Mouse (Mus musculus) neural tube, embryonic 12.5 days (tissue): ENCODE measurements at regions not wholly inside any gene's neighbourhood (a gene's known extent, or its start where the extent isn't known, plus 50 kb on each side); places are given as distances from the start of the nearest gene placed in this dataset.

Experiments
- ATAC-seq: fragments of 200-750 bp; cut with Nextera tagmentation; 2 replicates; pipeline ENCODE4 v1.8.0; 2017; ENCODE audit warnings: low read depth, mild to moderate bottlenecking, moderate TSS enrichment, moderate library complexity; ENCODE audit not compliant: low FRiP score
- H3K27ac ChIP-seq: fragments of 300-500 bp; sonication (generic); 2 replicates; pipeline ENCODE4 v1.5.1; 2016
- H3K27me3 ChIP-seq: fragments of 300-500 bp; sonication (generic); replicated peaks from 2 replicates; pipeline ENCODE4 v1.6.1; 2016; ENCODE audit warnings: mild to moderate bottlenecking
- H3K36me3 ChIP-seq: fragments of 300-500 bp; sonication (generic); 2 replicates; pipeline ENCODE4 v1.6.1; 2016; ENCODE audit warnings: mild to moderate bottlenecking
- H3K4me1 ChIP-seq: fragments of 300-500 bp; sonication (generic); 2 replicates; pipeline ENCODE4 v1.6.1; 2016
- H3K4me2 ChIP-seq: fragments of 300-500 bp; sonication (generic); replicated peaks from 2 replicates; pipeline ENCODE4 v1.6.1; 2016; ENCODE audit warnings: mild to moderate bottlenecking
- H3K4me3 ChIP-seq: fragments of 300-500 bp; sonication (generic); 2 replicates; pipeline ENCODE4 v1.5.1; 2016
- H3K9ac ChIP-seq: fragments of 300-500 bp; sonication (generic); 2 replicates; pipeline ENCODE4 v1.6.1; 2016; ENCODE audit warnings: mild to moderate bottlenecking
- H3K9me3 ChIP-seq: fragments of 300-500 bp; sonication (generic); 2 replicates; pipeline ENCODE4 v1.6.1; 2016; ENCODE audit warnings: mild to moderate bottlenecking
- WGBS: fragments of 180-500 bp; shearing (Covaris S2); methylation state at CpG from one replicate; pipeline ENCODE4 v1.1.7; 2016; 5-methylcytosine and 5-hydroxymethylcytosine counted together

- Histone ChIP-seq H3K36me3 (no peaks in the 10 kb centered on the region), H3K4me3 (no peak overlapping the region), H3K9me3 (no peaks in the 10 kb centered on the region), H3K27me3 (no peaks in the 10 kb centered on the region), H3K4me1 (no peaks in the 10 kb centered on the region), H3K27ac (no peak overlapping the region), H3K9ac (no peak overlapping the region), H3K4me2 (no peak overlapping the region)
- WGBS, result 79% methylated on average over 3 of the region's 3 CpGs
- no peak for ATAC-seq
These were observed 84.0 kb downstream of the Slc5a7 start for GRCm38 (mm10) chr17:54214804-54215203.

- ATAC-seq, result peak; percentile 68
- Histone ChIP-seq H3K4me2 (no peak overlapping the region), H3K9ac (no peak overlapping the region), H3K4me1 (no peaks in the 10 kb centered on the region), H3K27ac (no peak overlapping the region), H3K36me3 (no peaks in the 10 kb centered on the region), H3K27me3 (no peaks in the 10 kb centered on the region), H3K9me3 (no peaks in the 10 kb centered on the region), H3K4me3 (no peak overlapping the region)
- 65% methylated on average over 3 of the region's 3 CpGs for WGBS
These were observed 97.1 kb downstream of the Slc5a7 start for GRCm38 (mm10) chr17:54201710-54202109.

DNA sequence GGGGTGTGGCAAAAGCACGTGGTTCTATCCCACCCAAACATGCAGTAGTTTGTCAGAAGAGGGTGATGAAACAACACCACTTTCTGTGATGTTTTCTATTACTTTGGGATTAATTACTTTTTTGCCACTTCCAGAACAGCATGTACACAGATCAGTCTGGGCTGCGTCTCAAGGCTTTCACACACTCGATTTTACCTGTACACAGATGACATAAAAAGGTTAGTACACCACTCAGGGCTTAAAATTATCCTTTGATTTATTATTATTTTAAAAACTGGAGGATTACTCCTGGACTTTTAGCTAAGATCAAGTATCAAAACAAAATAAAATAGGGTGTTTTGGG lies 106.6 kb downstream of the Slc5a7 start:
- Histone ChIP-seq H3K27ac (no peak overlapping the region), H3K9me3 (no peaks in the 10 kb centered on the region)
- ATAC-seq, result no peak; the same call in 1 of the 2 replicates

GRCm38 (mm10) chr17:54191526-54192230 lies 107.2 kb downstream of the Slc5a7 start:
- Histone ChIP-seq H3K36me3 (no peaks in the 10 kb centered on the region), H3K27me3 (no peaks in the 10 kb centered on the region), H3K4me1 (peaks cover 5% of the 10 kb centered on the region; the same call in 1 of the 2 replicates), H3K4me2 (no peak overlapping the region), H3K4me3 (no peak overlapping the region), H3K9me3 (no peaks in the 10 kb centered on the region), H3K9ac (no peak overlapping the region), H3K27ac (no peak overlapping the region)
- peak; percentile 87 for ATAC-seq
- WGBS, result 42% methylated on average over 5 of the region's 5 CpGs

More for the DNA sequence above, 106.6 kb downstream of the Slc5a7 start:
- H3K9ac ChIP-seq, result no peak overlapping the region
- no peak overlapping the region for H3K4me3 ChIP-seq
- H3K36me3 ChIP-seq, result no peaks in the 10 kb centered on the region
- 72% methylated on average over 3 of the region's 3 CpGs for WGBS
- H3K4me1 ChIP-seq, result peaks cover 5% of the 10 kb centered on the region; the same call in 1 of the 2 replicates
- H3K4me2 ChIP-seq, result no peak overlapping the region
- no peaks in the 10 kb centered on the region for H3K27me3 ChIP-seq

DNA sequence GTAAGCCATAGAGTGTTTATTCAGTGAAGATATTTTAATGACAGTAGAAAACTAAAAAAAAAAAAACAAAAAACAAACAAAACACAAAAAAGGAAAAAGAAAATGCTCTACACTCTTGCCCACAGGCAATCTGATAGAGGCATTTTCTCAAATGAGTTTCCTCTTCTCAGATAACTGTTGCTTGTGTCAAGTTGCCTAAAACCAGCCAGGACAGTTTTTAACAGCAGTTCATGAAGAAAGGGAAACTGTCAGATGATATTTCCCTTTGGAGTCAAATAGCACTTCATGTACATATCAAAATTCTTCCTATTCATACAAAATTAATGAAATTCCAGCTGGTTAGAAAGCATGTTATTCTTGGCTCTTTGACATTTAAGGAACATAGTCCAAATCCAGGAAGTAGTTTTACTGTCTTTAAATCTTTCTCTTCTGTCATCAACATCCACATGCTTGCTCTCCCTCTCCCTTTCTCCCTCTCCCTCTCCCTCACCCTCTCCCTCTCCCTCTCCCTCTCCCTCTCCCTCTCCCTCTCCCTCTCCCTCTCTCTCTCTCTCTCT lies 109.8 kb downstream of the Slc5a7 start:
- no peak overlapping the region for H3K9ac ChIP-seq
- H3K4me1 ChIP-seq, result peaks cover 5% of the 10 kb centered on the region; the same call in 1 of the 2 replicates
- H3K27ac ChIP-seq, result no peak overlapping the region
- H3K9me3 ChIP-seq, result no peaks in the 10 kb centered on the region
- no peak for ATAC-seq
- H3K27me3 ChIP-seq, result no peaks in the 10 kb centered on the region
- no peaks in the 10 kb centered on the region for H3K36me3 ChIP-seq
- no peak overlapping the region for H3K4me2 ChIP-seq
- no peak overlapping the region for H3K4me3 ChIP-seq

DNA sequence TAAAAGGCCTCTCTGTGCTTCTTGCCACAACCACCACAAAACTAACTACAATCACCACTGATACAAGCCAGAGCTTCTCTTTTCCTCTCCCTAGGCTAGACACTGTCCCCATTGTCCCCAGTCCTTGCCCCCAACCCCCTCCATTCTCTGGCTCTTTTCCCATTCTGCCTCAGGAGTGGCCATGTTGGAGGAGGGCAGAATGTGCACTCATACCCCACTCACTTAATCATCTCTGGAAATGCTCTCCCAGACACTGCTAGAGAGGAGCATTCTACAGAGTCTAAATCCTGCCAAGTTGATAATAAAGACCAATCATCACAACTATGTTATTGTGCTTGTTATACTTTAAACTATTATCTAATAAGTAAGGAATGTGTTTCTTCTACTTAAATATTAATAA lies 116.8 kb downstream of the Slc5a7 start:
- no peak overlapping the region for H3K27ac ChIP-seq
- no peak overlapping the region for H3K9ac ChIP-seq
- no peaks in the 10 kb centered on the region for H3K27me3 ChIP-seq
- H3K9me3 ChIP-seq, result no peaks in the 10 kb centered on the region
- no peaks in the 10 kb centered on the region for H3K36me3 ChIP-seq
- no peak for ATAC-seq
- no peak overlapping the region for H3K4me2 ChIP-seq
- no peak overlapping the region for H3K4me3 ChIP-seq
- no peaks in the 10 kb centered on the region for H3K4me1 ChIP-seq

- Histone ChIP-seq H3K9ac (no peak overlapping the region), H3K4me2 (no peak overlapping the region), H3K36me3 (no peaks in the 10 kb centered on the region), H3K27ac (no peak overlapping the region), H3K4me3 (no peak overlapping the region), H3K9me3 (no peaks in the 10 kb centered on the region), H3K27me3 (no peaks in the 10 kb centered on the region), H3K4me1 (no peaks in the 10 kb centered on the region)
- WGBS, result 92% methylated on average over 2 of the region's 2 CpGs
- no peak for ATAC-seq
These were observed 118.3 kb downstream of the Slc5a7 start for GRCm38 (mm10) chr17:54180563-54180962.

- WGBS, result 85% methylated on average over 1 of the region's 1 CpGs
- no peaks in the 10 kb centered on the region for H3K9me3 ChIP-seq
- no peaks in the 10 kb centered on the region for H3K36me3 ChIP-seq
- H3K27me3 ChIP-seq, result no peaks in the 10 kb centered on the region
- H3K27ac ChIP-seq, result no peak overlapping the region
- no peak overlapping the region for H3K9ac ChIP-seq
- no peak overlapping the region for H3K4me3 ChIP-seq
- H3K4me1 ChIP-seq, result no peaks in the 10 kb centered on the region
- no peak for ATAC-seq
- H3K4me2 ChIP-seq, result no peak overlapping the region
These were observed 128.1 kb downstream of the Slc5a7 start for GRCm38 (mm10) chr17:54170762-54171161.

DNA sequence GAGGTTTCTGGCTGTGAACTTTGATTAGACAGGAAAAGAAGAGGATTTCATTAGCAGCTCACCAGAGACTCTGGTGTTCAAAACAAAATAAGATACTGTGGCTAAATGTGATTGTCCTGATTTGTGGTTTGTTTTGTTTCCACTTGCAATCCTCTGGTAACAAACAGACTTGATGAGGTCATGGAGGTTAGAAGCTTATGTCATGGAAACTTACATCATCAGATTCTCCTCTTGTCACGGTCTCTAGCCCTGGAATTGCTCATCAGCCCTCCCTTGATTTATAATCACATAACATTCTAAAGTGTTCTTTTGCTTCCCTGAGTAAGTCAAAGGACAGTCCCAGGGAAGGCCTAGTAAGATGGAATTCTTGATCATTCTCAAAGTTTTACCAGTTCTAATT lies 130.8 kb downstream of the Slc5a7 start:
- H3K36me3 ChIP-seq, result no peaks in the 10 kb centered on the region
- H3K4me2 ChIP-seq, result no peak overlapping the region

DNA sequence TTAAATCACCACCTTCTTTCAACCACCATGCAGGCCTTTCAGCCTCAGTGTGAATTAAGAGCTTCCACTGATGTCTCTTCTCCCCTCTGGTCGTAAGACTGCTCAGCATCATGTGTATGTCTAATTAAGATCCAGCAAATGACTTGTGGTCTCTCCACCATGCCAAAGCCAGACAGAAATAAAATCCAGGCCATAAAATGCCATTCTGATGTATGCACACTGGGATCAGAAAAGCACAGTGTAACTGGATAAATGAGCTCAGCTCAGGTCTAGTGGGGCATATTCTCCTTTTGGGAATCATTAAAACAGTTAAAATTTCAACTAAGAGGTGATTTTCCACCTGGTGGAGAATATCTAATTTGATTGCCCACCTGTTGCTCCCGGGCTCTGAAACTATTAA lies 136.5 kb downstream of the Slc5a7 start:
- Histone ChIP-seq H3K27me3 (no peaks in the 10 kb centered on the region), H3K9me3 (no peaks in the 10 kb centered on the region), H3K9ac (no peak overlapping the region), H3K27ac (no peak overlapping the region), H3K4me3 (no peak overlapping the region), H3K4me2 (no peak overlapping the region), H3K4me1 (no peaks in the 10 kb centered on the region), H3K36me3 (no peaks in the 10 kb centered on the region)
- 68% methylated on average over 2 of the region's 2 CpGs for WGBS
- no peak for ATAC-seq

More for the DNA sequence above, 130.8 kb downstream of the Slc5a7 start:
- H3K9me3 ChIP-seq, result no peaks in the 10 kb centered on the region
- no peaks in the 10 kb centered on the region for H3K4me1 ChIP-seq
- H3K27me3 ChIP-seq, result no peaks in the 10 kb centered on the region
- no peak overlapping the region for H3K4me3 ChIP-seq
- H3K27ac ChIP-seq, result no peak overlapping the region
- no peak overlapping the region for H3K9ac ChIP-seq
- WGBS, result 22% methylated on average over 1 of the region's 1 CpGs
- no peak for ATAC-seq

- Histone ChIP-seq H3K9me3 (no peaks in the 10 kb centered on the region), H3K36me3 (no peaks in the 10 kb centered on the region), H3K4me1 (no peaks in the 10 kb centered on the region), H3K4me3 (no peak overlapping the region), H3K4me2 (no peak overlapping the region), H3K27ac (no peak overlapping the region), H3K9ac (no peak overlapping the region), H3K27me3 (no peaks in the 10 kb centered on the region)
- peak; percentile 41; the same call in 1 of the 2 replicates for ATAC-seq
- WGBS, result 52% methylated on average over 4 of the region's 4 CpGs
These were observed 140.1 kb downstream of the Slc5a7 start for GRCm38 (mm10) chr17:54158753-54159152.

GRCm38 (mm10) chr17:54158330-54158729 lies 140.5 kb downstream of the Slc5a7 start:
- ATAC-seq, result 0 out of 2 replicates have a peak, but pooled peaks have one; percentile 37
- no peaks in the 10 kb centered on the region for H3K27me3 ChIP-seq
- no peaks in the 10 kb centered on the region for H3K9me3 ChIP-seq
- no peaks in the 10 kb centered on the region for H3K4me1 ChIP-seq
- no peak overlapping the region for H3K4me3 ChIP-seq
- 85% methylated on average over 1 of the region's 1 CpGs for WGBS
- no peak overlapping the region for H3K9ac ChIP-seq
- H3K36me3 ChIP-seq, result no peaks in the 10 kb centered on the region
- no peak overlapping the region for H3K27ac ChIP-seq
- H3K4me2 ChIP-seq, result no peak overlapping the region

GRCm38 (mm10) chr17:54155801-54156200 lies 143.0 kb downstream of the Slc5a7 start:
- H3K4me1 ChIP-seq, result no peaks in the 10 kb centered on the region
- H3K27ac ChIP-seq, result no peak overlapping the region
- H3K9ac ChIP-seq, result no peak overlapping the region
- no peak overlapping the region for H3K4me2 ChIP-seq
- H3K36me3 ChIP-seq, result no peaks in the 10 kb centered on the region
- no peak overlapping the region for H3K4me3 ChIP-seq
- H3K9me3 ChIP-seq, result no peaks in the 10 kb centered on the region
- 76% methylated on average over 1 of the region's 1 CpGs for WGBS
- H3K27me3 ChIP-seq, result no peaks in the 10 kb centered on the region
- no peak for ATAC-seq
